Mouse (Mus musculus): ENCODE results near the gene Fndc3b. TPM values are rescaled to one million over a fixed set of nuclear protein-coding genes. Genes with fewer than 3 reads are reported as not detected.

Gene Fndc3b
- polyA plus RNA-seq, 1 experiment from 2014 or later: 12.0 TPM

DNA sequence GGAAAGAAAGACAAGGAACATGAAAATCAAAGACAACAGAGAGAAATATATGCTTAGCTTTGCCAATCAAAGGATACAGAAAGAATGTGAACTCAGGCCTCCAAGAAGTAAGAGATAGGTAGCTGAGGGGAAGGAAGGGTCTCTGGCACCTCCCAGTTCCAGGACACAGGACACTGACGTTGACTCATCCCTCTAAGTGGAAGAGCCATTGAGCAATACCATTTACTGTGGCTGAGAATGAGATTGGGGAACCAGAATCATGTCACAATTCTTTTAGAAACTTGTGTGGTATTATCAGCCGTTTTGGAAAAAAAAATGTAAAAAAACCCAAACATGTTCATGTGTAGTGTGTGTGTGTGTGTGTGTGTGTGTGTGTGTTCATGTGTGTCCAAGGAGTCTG is 31.0 kb upstream of the Fndc3b start:
- no peak for ATAC-seq (ENCODE audit: insufficient number of reproducible peaks, low FRiP score, low TSS enrichment, low read depth)
- no peaks in the 10 kb centered on the region for H3K9me3 ChIP-seq (ENCODE audit: control insufficient read depth, low read length)
- WGBS: 76% methylated on average over 2 of the region's 2 CpGs

DNA sequence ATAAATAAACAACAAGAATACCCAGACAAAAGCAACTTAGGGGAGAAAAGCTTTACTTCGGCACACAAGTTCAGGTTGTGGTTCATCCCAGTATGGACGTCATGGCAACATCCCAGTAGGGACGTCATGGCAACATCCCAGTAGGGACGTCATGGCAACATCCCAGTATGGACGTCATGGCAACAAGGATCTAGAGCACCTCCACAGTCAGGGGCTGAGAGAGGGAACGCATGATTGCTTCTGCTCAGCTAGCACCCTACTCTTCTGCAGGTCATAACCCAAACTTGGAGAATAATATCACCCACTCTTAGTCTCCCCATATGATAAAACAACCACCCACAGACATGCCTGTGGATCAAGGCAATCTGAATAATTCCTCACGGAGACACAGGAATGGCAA is 29.0 kb upstream of the Fndc3b start:
- no peak for ATAC-seq (ENCODE audit: insufficient number of reproducible peaks, low FRiP score, low TSS enrichment, low read depth)

More for the DNA sequence above, 31.0 kb upstream of the Fndc3b start:
- Histone ChIP-seq H3K27me3 (ENCODE audit: control insufficient read depth, insufficient read depth, low read length) (no peaks in the 10 kb centered on the region), H3K9ac (ENCODE audit: low read length) (no peak overlapping the region), H3K4me1 (ENCODE audit: control insufficient read depth, insufficient read depth, low read length) (no peaks in the 10 kb centered on the region), H3K27ac (replicated peaks; ENCODE audit: low read depth, low read length) (no peak overlapping the region), H3K36me3 (ENCODE audit: control insufficient read depth, insufficient read depth, low read length) (no peaks in the 10 kb centered on the region), H3K4me2 (ENCODE audit: low read depth, severe bottlenecking) (no peak overlapping the region), H3K4me3 (ENCODE audit: low read depth, low read length) (no peak overlapping the region)
- no peak for DNase-seq (ENCODE audit: low spot score)

DNA sequence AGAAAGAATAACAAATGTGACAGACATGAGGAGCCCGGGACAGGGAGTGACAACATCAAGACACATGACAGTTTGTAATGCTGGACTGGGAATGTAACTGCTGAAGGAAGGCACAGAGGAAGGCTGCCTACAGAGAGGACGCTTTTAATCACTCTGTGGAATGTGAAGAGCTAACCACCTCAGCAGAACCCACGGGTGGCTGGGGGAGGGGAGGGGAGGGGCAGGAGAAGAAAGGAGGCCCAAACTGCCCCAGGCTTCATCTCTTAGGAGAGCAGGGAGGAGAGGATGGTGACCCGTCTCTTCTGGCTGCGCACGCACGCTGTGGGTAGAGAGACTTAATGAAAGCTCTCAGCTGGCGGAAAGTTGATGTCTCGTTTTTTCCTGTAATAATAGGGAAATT is 25.1 kb upstream of the Fndc3b start:
- ATAC-seq (ENCODE audit: insufficient number of reproducible peaks, low FRiP score, low TSS enrichment, low read depth) (no peak), DNase-seq (ENCODE audit: low spot score) (no peak)
- Histone ChIP-seq H3K4me1 (ENCODE audit: control insufficient read depth, insufficient read depth, low read length) (no peaks in the 10 kb centered on the region), H3K27me3 (ENCODE audit: control insufficient read depth, insufficient read depth, low read length) (no peaks in the 10 kb centered on the region), H3K4me2 (ENCODE audit: low read depth, severe bottlenecking) (no peak overlapping the region), H3K4me3 (ENCODE audit: low read depth, low read length) (no peak overlapping the region), H3K9ac (ENCODE audit: low read length) (no peak overlapping the region), H3K36me3 (ENCODE audit: control insufficient read depth, insufficient read depth, low read length) (no peaks in the 10 kb centered on the region), H3K27ac (replicated peaks; ENCODE audit: low read depth, low read length) (no peak overlapping the region), H3K9me3 (ENCODE audit: control insufficient read depth, low read length) (no peaks in the 10 kb centered on the region)
- 33% methylated on average over 9 of the region's 9 CpGs for WGBS

More for the DNA sequence above, 29.0 kb upstream of the Fndc3b start:
- no peaks in the 10 kb centered on the region for H3K9me3 ChIP-seq (ENCODE audit: control insufficient read depth, low read length)
- 85% methylated on average over 7 of the region's 7 CpGs for WGBS
- H3K4me2 ChIP-seq (ENCODE audit: low read depth, severe bottlenecking): no peak overlapping the region
- no peaks in the 10 kb centered on the region for H3K27me3 ChIP-seq (ENCODE audit: control insufficient read depth, insufficient read depth, low read length)
- H3K4me3 ChIP-seq (ENCODE audit: low read depth, low read length): no peak overlapping the region
- no peaks in the 10 kb centered on the region for H3K4me1 ChIP-seq (ENCODE audit: control insufficient read depth, insufficient read depth, low read length)
- DNase-seq (ENCODE audit: low spot score): no peak
- H3K9ac ChIP-seq (ENCODE audit: low read length): no peak overlapping the region
- H3K27ac ChIP-seq (replicated peaks; ENCODE audit: low read depth, low read length): no peak overlapping the region
- H3K36me3 ChIP-seq (ENCODE audit: control insufficient read depth, insufficient read depth, low read length): no peaks in the 10 kb centered on the region

DNA sequence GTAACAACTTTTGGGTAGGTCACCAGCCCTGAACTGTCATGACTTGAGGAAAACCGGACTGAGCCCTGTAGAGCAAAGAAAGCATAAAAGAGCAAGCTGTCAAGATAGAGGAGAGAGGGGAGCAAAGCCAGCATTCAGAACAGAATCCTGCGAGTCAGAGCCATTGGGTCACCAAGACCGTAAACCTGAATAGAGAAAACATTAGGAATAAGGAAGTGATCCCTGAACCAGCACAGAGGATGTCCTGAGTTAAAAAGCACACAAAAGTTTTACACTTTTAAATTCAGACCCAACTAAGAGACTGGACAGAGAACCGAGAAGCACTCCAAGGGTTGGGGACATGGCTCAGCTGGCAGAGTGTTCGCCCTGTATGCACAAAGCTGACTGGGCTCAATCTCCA is 24.0 kb upstream of the Fndc3b start:
- no peak overlapping the region for H3K4me3 ChIP-seq (ENCODE audit: low read depth, low read length)
- H3K4me2 ChIP-seq (ENCODE audit: low read depth, severe bottlenecking): no peak overlapping the region
- no peaks in the 10 kb centered on the region for H3K4me1 ChIP-seq (ENCODE audit: control insufficient read depth, insufficient read depth, low read length)
- WGBS: 65% methylated on average over 5 of the region's 5 CpGs
- H3K36me3 ChIP-seq (ENCODE audit: control insufficient read depth, insufficient read depth, low read length): no peaks in the 10 kb centered on the region
- DNase-seq (ENCODE audit: low spot score) (no peak), ATAC-seq (ENCODE audit: insufficient number of reproducible peaks, low FRiP score, low TSS enrichment, low read depth) (no peak)
- no peak overlapping the region for H3K27ac ChIP-seq (replicated peaks; ENCODE audit: low read depth, low read length)
- no peaks in the 10 kb centered on the region for H3K9me3 ChIP-seq (ENCODE audit: control insufficient read depth, low read length)
- no peak overlapping the region for H3K9ac ChIP-seq (ENCODE audit: low read length)
- no peaks in the 10 kb centered on the region for H3K27me3 ChIP-seq (ENCODE audit: control insufficient read depth, insufficient read depth, low read length)

DNA sequence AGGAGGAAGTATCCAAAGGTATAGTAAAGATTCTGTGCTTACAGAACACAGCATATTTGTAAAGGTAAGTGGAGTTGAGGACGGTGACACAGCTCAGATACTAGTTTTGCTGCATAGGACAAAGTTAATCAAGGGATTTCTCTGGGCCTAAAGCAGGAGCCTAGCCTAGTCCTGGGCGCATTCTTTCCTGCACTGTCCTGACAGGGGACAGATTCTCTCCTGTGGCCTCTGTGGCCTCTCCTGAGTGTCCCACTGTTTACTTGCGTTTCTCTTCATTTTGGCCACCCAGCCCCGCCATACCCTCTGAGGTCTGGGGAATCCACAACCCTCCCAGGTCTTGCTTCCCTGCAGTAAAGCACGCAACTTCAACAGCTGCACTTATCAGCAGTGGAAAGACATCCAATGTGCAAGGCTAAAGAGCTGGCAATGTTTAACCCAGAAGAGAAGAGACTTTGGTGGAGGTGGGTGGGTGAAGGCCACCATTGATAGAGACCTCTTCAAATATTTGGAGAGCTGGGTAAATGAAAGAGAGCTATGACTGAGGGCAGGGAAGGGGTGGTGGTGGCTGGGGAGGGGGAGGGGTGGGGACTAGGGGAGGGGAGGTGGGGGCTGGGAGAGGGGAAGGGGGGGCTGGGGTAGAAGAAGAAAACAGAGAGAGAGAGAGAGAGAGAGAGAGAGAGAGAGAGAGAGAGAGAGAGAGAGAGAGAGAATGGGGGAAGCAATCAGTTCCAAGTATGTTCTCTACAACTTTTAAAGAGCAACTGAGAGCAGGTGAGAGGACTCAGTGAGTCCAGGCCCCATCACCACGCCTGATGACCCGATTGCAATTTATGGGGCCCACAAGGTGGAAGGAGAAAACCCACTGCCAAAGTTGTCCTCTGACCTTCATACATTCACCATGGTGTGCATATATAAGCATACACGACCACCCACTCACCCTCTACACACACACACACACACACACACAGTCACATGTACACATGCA is 18.0 kb upstream of the Fndc3b start:
- DNase-seq (ENCODE audit: low spot score) (no peak), ATAC-seq (ENCODE audit: insufficient number of reproducible peaks, low FRiP score, low TSS enrichment, low read depth) (no peak)
- Histone ChIP-seq H3K36me3 (ENCODE audit: control insufficient read depth, insufficient read depth, low read length) (no peaks in the 10 kb centered on the region), H3K27me3 (ENCODE audit: control insufficient read depth, insufficient read depth, low read length) (no peaks in the 10 kb centered on the region), H3K9ac (ENCODE audit: low read length) (no peak overlapping the region), H3K9me3 (ENCODE audit: control insufficient read depth, low read length) (no peaks in the 10 kb centered on the region), H3K4me2 (ENCODE audit: low read depth, severe bottlenecking) (no peak overlapping the region), H3K4me3 (ENCODE audit: low read depth, low read length) (no peak overlapping the region), H3K4me1 (ENCODE audit: control insufficient read depth, insufficient read depth, low read length) (no peaks in the 10 kb centered on the region), H3K27ac (replicated peaks; ENCODE audit: low read depth, low read length) (no peak overlapping the region)
- WGBS: 82% methylated on average over 8 of the region's 8 CpGs

DNA sequence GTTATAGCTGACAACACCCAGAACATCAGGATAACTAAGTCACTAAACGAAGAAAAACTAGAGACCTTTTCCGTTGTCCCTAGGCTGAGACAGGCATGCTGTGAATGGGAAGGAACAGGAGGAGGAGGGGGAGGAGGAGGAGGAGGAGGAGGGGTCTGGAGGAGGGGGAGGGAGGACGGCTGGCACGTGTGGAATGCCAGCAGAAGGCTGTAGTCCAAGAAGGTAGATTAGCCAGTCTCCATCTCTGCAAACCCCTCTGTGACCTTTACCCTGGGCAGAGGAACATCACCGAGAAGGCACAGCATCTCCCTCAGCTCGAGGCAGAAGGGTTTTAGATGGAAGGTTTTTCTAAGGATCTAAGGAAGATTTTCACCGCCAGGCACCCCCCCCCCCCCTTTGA is 17.1 kb upstream of the Fndc3b start:
- H3K27me3 ChIP-seq (ENCODE audit: control insufficient read depth, insufficient read depth, low read length): no peaks in the 10 kb centered on the region
- ATAC-seq (ENCODE audit: insufficient number of reproducible peaks, low FRiP score, low TSS enrichment, low read depth) (no peak), DNase-seq (ENCODE audit: low spot score) (no peak)
- no peak overlapping the region for H3K9ac ChIP-seq (ENCODE audit: low read length)
- H3K4me2 ChIP-seq (ENCODE audit: low read depth, severe bottlenecking): no peak overlapping the region
- H3K4me1 ChIP-seq (ENCODE audit: control insufficient read depth, insufficient read depth, low read length): no peaks in the 10 kb centered on the region
- no peak overlapping the region for H3K27ac ChIP-seq (replicated peaks; ENCODE audit: low read depth, low read length)
- H3K4me3 ChIP-seq (ENCODE audit: low read depth, low read length): no peak overlapping the region
- H3K9me3 ChIP-seq (ENCODE audit: control insufficient read depth, low read length): no peaks in the 10 kb centered on the region
- H3K36me3 ChIP-seq (ENCODE audit: control insufficient read depth, insufficient read depth, low read length): no peaks in the 10 kb centered on the region
- 18% methylated on average over 7 of the region's 7 CpGs for WGBS

DNA sequence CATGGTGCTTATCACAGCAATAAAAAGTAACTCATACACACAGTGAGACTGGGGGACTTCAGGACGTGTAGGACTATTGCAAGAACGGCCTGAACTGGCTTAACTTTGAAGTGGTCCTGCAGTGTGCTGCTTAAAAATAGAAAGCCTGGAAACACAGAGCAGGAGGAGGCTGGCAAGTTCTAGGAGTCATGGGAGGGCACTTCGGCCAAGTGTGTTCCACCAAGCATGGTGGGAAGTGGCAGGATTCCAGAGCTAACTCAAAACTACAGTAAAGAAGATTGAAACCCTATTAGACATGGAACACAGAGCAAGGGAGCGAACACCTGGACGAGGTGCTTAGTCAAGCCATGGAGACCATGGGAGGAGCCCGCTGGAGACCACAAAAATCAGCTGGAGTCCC is 14.6 kb upstream of the Fndc3b start:
- Histone ChIP-seq H3K9ac (ENCODE audit: low read length) (no peak overlapping the region), H3K27me3 (ENCODE audit: control insufficient read depth, insufficient read depth, low read length) (no peaks in the 10 kb centered on the region), H3K27ac (replicated peaks; ENCODE audit: low read depth, low read length) (no peak overlapping the region), H3K9me3 (ENCODE audit: control insufficient read depth, low read length) (no peaks in the 10 kb centered on the region), H3K4me2 (ENCODE audit: low read depth, severe bottlenecking) (no peak overlapping the region), H3K36me3 (ENCODE audit: control insufficient read depth, insufficient read depth, low read length) (no peaks in the 10 kb centered on the region), H3K4me1 (ENCODE audit: control insufficient read depth, insufficient read depth, low read length) (no peaks in the 10 kb centered on the region), H3K4me3 (ENCODE audit: low read depth, low read length) (no peak overlapping the region)
- ATAC-seq (ENCODE audit: insufficient number of reproducible peaks, low FRiP score, low TSS enrichment, low read depth) (no peak), DNase-seq (ENCODE audit: low spot score) (no peak)
- WGBS: 72% methylated on average over 6 of the region's 6 CpGs

DNA sequence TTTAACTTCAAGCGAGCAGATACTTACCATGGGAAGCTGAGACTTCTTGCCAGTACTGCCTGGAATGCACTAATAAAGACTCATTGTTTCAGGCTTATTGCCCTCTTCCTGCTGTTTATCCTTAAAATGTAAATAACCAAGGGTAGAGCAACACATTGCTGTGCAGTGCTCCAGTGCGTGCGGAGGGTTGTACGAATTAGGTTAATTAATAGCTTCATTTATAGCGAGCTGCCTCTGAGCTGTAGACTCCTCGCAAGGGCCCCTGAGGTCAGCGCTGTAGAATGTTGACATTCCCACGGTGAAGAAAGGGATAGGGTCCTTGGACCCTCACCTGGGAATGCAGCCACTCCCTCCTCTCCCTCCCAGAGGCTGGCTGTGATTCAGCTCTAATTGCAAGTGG is 13.1 kb upstream of the Fndc3b start:
- no peak for ATAC-seq (ENCODE audit: insufficient number of reproducible peaks, low FRiP score, low TSS enrichment, low read depth)
- WGBS: 31% methylated on average over 8 of the region's 8 CpGs

More for the DNA sequence above, 13.1 kb upstream of the Fndc3b start:
- Histone ChIP-seq H3K27ac (replicated peaks; ENCODE audit: low read depth, low read length) (no peak overlapping the region), H3K36me3 (ENCODE audit: control insufficient read depth, insufficient read depth, low read length) (no peaks in the 10 kb centered on the region), H3K27me3 (ENCODE audit: control insufficient read depth, insufficient read depth, low read length) (no peaks in the 10 kb centered on the region), H3K9me3 (ENCODE audit: control insufficient read depth, low read length) (no peaks in the 10 kb centered on the region), H3K4me3 (ENCODE audit: low read depth, low read length) (no peak overlapping the region), H3K4me1 (ENCODE audit: control insufficient read depth, insufficient read depth, low read length) (no peaks in the 10 kb centered on the region), H3K4me2 (ENCODE audit: low read depth, severe bottlenecking) (no peak overlapping the region), H3K9ac (ENCODE audit: low read length) (no peak overlapping the region)
- DNase-seq (ENCODE audit: low spot score): no peak
